Mouse (Mus musculus) cerebellum, adult (tissue): ENCODE results near the gene Dlat.
"Not testable (repeated sequence)": the region's sequence is repeated elsewhere in the genome, so short reads cannot be mapped to it uniquely, and the experiment has no call there.

Experiments
- ATAC-seq: cut with Nextera tagmentation; 2 replicates; pipeline ENCODE4 v1.9.2; 2017; ENCODE audit warnings: mild to moderate bottlenecking, moderate library complexity, mixed read lengths; ENCODE audit not compliant: insufficient number of reproducible peaks, low FRiP score, low TSS enrichment

The Dlat gene

GRCm38 (mm10) chr9:50664826-50665225 lies 5.2 kb upstream of the Dlat start:
- ATAC-seq: no peak

- ATAC-seq: no peak
Measured at GRCm38 (mm10) chr9:50660431-50660830, 851 bp upstream of the Dlat start.

- 0 out of 2 replicates have a peak, but pooled peaks have one; percentile 27 for ATAC-seq
Measured at GRCm38 (mm10) chr9:50658941-50659388, 615 bp downstream of the Dlat start.

GRCm38 (mm10) chr9:50658391-50658790 lies 1.2 kb downstream of the Dlat start:
- ATAC-seq: no peak

- ATAC-seq: no peak
Measured at GRCm38 (mm10) chr9:50650503-50650902, 9.1 kb downstream of the Dlat start.

GRCm38 (mm10) chr9:50646826-50647370 lies 12.7 kb downstream of the Dlat start:
- no peak for ATAC-seq

GRCm38 (mm10) chr9:50634270-50634669 lies 25.3 kb downstream of the Dlat start:
- ATAC-seq: no peak

GRCm38 (mm10) chr9:50633059-50633458 lies 26.5 kb downstream of the Dlat start:
- no peak for ATAC-seq

GRCm38 (mm10) chr9:50632016-50632688 lies 27.4 kb downstream of the Dlat start:
- ATAC-seq: no peak

GRCm38 (mm10) chr9:50630903-50631302 lies 28.7 kb downstream of the Dlat start:
- ATAC-seq: not testable (repeated sequence)

- no peak for ATAC-seq
Measured at GRCm38 (mm10) chr9:50617794-50618330, 41.7 kb downstream of the Dlat start.

GRCm38 (mm10) chr9:50616766-50617603 lies 42.6 kb downstream of the Dlat start, which contains the start of the genes Pih1d2 and Nkapd1:
Gene Pih1d2 (plus strand): TSS chr9:50617321.
Gene Nkapd1 (minus strand): TSS chr9:50617464.
- ATAC-seq: peak; percentile 86

- no peak for ATAC-seq
Measured at GRCm38 (mm10) chr9:50616161-50616560, 43.4 kb downstream of the Dlat start.

GRCm38 (mm10) chr9:50612115-50612514 lies 47.5 kb downstream of the Dlat start:
- ATAC-seq: no peak

- no peak for ATAC-seq
Measured at GRCm38 (mm10) chr9:50604338-50604737, 55.2 kb downstream of the Dlat start.

- no peak; the same call in 1 of the 2 replicates for ATAC-seq
Measured at GRCm38 (mm10) chr9:50603998-50604324, 55.6 kb downstream of the Dlat start.

GRCm38 (mm10) chr9:50603189-50603997 lies 56.2 kb downstream of the Dlat start, which contains the start of the genes Sdhd and Timm8b:
Gene Sdhd (minus strand): TSS chr9:50603812.
Gene Timm8b (plus strand): TSS chr9:50603910.
- peak; percentile 97 for ATAC-seq

- ATAC-seq: no peak
Measured at GRCm38 (mm10) chr9:50602055-50602845, 57.3 kb downstream of the Dlat start.

- ATAC-seq: no peak
Measured at GRCm38 (mm10) chr9:50601536-50601935, 58.0 kb downstream of the Dlat start.
